Mouse (Mus musculus): Measurements from ENCODE around the gene Cyp24a1.
A peak's percentile ranks its signal among the peaks of the same experiment; 100 is the strongest.
"Not testable (repeated sequence)": the region's sequence is repeated elsewhere in the genome, so short reads cannot be mapped to it uniquely, and the experiment has no call there.

The Cyp24a1 gene

GRCm38 (mm10) chr2:170494784-170495710, 1.9 kb downstream of the Cyp24a1 start:
- DNase-seq (ENCODE audit: low read depth, low spot score), result no peak

GRCm38 (mm10) chr2:170487890-170488502, 8.9 kb downstream of the Cyp24a1 start:
- peak; percentile 76 for DNase-seq (ENCODE audit: low read depth, low spot score)

GRCm38 (mm10) chr2:170487202-170487601, 9.7 kb downstream of the Cyp24a1 start:
- DNase-seq (ENCODE audit: low read depth, low spot score), result no peak

GRCm38 (mm10) chr2:170483914-170484313, 13.0 kb downstream of the Cyp24a1 start:
- DNase-seq (ENCODE audit: low read depth, low spot score), result peak; percentile 71

GRCm38 (mm10) chr2:170482019-170482540, 14.9 kb downstream of the Cyp24a1 start:
- peak; percentile 77 for DNase-seq (ENCODE audit: low read depth, low spot score)

- no peak for DNase-seq (ENCODE audit: low read depth, low spot score)
These were observed 20.3 kb downstream of the Cyp24a1 start for GRCm38 (mm10) chr2:170476643-170477042.

- DNase-seq (ENCODE audit: low read depth, low spot score), result peak; percentile 83
These were observed 20.7 kb downstream of the Cyp24a1 start for GRCm38 (mm10) chr2:170476215-170476614.

- no peak for DNase-seq (ENCODE audit: low read depth, low spot score)
These were observed 21.8 kb downstream of the Cyp24a1 start for GRCm38 (mm10) chr2:170475164-170475563.

GRCm38 (mm10) chr2:170474125-170474524, 22.8 kb downstream of the Cyp24a1 start:
- DNase-seq (ENCODE audit: low read depth, low spot score), result no peak

GRCm38 (mm10) chr2:170470591-170470990, 26.4 kb downstream of the Cyp24a1 start:
- DNase-seq (ENCODE audit: low read depth, low spot score), result peak; percentile 69

- peak; percentile 94 for DNase-seq (ENCODE audit: low read depth, low spot score)
These were observed 27.2 kb downstream of the Cyp24a1 start for GRCm38 (mm10) chr2:170469616-170470308.

GRCm38 (mm10) chr2:170468009-170468408, 28.9 kb downstream of the Cyp24a1 start:
- peak; percentile 82 for DNase-seq (ENCODE audit: low read depth, low spot score)

GRCm38 (mm10) chr2:170464817-170465216, 32.1 kb downstream of the Cyp24a1 start:
- DNase-seq (ENCODE audit: low read depth, low spot score), result no peak

GRCm38 (mm10) chr2:170461652-170462051, 35.3 kb downstream of the Cyp24a1 start:
- no peak for DNase-seq (ENCODE audit: low read depth, low spot score)

GRCm38 (mm10) chr2:170459805-170460204, 37.1 kb downstream of the Cyp24a1 start:
- peak; percentile 51 for DNase-seq (ENCODE audit: low read depth, low spot score)

GRCm38 (mm10) chr2:170459183-170459582, 37.8 kb downstream of the Cyp24a1 start:
- no peak for DNase-seq (ENCODE audit: low read depth, low spot score)

- DNase-seq (ENCODE audit: low read depth, low spot score), result not testable (repeated sequence)
These were observed 43.1 kb downstream of the Cyp24a1 start for GRCm38 (mm10) chr2:170453809-170454208.

- peak; percentile 71 for DNase-seq (ENCODE audit: low read depth, low spot score)
These were observed 46.0 kb downstream of the Cyp24a1 start for GRCm38 (mm10) chr2:170450933-170451332.

- DNase-seq (ENCODE audit: low read depth, low spot score), result no peak
These were observed 49.3 kb downstream of the Cyp24a1 start for GRCm38 (mm10) chr2:170447651-170448050.

- no peak for DNase-seq (ENCODE audit: low read depth, low spot score)
These were observed 50.0 kb downstream of the Cyp24a1 start for GRCm38 (mm10) chr2:170446843-170447383.

- no peak for DNase-seq (ENCODE audit: low read depth, low spot score)
These were observed 51.1 kb downstream of the Cyp24a1 start for GRCm38 (mm10) chr2:170445861-170446260.

GRCm38 (mm10) chr2:170442535-170442934, 54.4 kb downstream of the Cyp24a1 start:
- DNase-seq (ENCODE audit: low read depth, low spot score), result peak; percentile 74
